Mouse (Mus musculus) hindbrain, embryonic 14.5 days (tissue): Measurements from ENCODE around the gene Mup7. TPM values are rescaled to one million over a fixed set of nuclear protein-coding genes. Genes with fewer than 3 reads are reported as not detected.
"Not testable (repeated sequence)": the region's sequence is repeated elsewhere in the genome, so short reads cannot be mapped to it uniquely, and the experiment has no call there.

Experiments used
- ATAC-seq: fragments of 200-750 bp; cut with Nextera tagmentation; 2 replicates; pipeline ENCODE4 v1.8.0; 2017; ENCODE audit warnings: moderate number of reproducible peaks, mild to moderate bottlenecking, moderate TSS enrichment, moderate library complexity; ENCODE audit not compliant: low FRiP score
- DNase-seq: peaks from one replicate; pipeline ENCODE4 v3.0.0-alpha.2; 2015; ENCODE audit warnings: low spot score
- H3K27ac ChIP-seq: fragments of 300-500 bp; sonication (generic); 2 replicates; pipeline ENCODE4 v1.5.1; 2014; ENCODE audit warnings: mild to moderate bottlenecking, moderate library complexity
- H3K27me3 ChIP-seq: fragments of 300-500 bp; sonication (generic); 2 replicates; pipeline ENCODE4 v1.6.1; 2014; ENCODE audit warnings: mild to moderate bottlenecking, low read length, mixed read lengths; ENCODE audit not compliant: control insufficient read depth, insufficient read depth
- H3K36me3 ChIP-seq: fragments of 300-500 bp; sonication (generic); replicated peaks from 2 replicates; pipeline ENCODE4 v1.6.1; 2014; ENCODE audit not compliant: control insufficient read depth, insufficient read depth
- H3K4me1 ChIP-seq: fragments of 300-500 bp; sonication (generic); replicated peaks from 2 replicates; pipeline ENCODE4 v1.6.1; 2014; ENCODE audit warnings: antibody characterized with exemption, low read length, mixed read lengths; ENCODE audit not compliant: control insufficient read depth, insufficient read depth
- H3K4me2 ChIP-seq: fragments of 300-500 bp; sonication (generic); replicated peaks from 2 replicates; pipeline ENCODE4 v1.6.1; 2014; ENCODE audit warnings: mild to moderate bottlenecking, moderate library complexity
- H3K4me3 ChIP-seq: fragments of 300-500 bp; sonication (generic); replicated peaks from 2 replicates; pipeline ENCODE4 v1.5.1; 2014; ENCODE audit warnings: mild to moderate bottlenecking, low read length
- H3K9ac ChIP-seq: fragments of 300-500 bp; sonication (generic); 2 replicates; pipeline ENCODE4 v1.6.1; 2014
- H3K9me3 ChIP-seq: fragments of 300-500 bp; sonication (generic); 2 replicates; pipeline ENCODE4 v1.6.1; 2016; ENCODE audit warnings: low read length; ENCODE audit not compliant: control insufficient read depth
- WGBS: fragments of 180-500 bp; shearing (Covaris S2); extraction: QIAGEN DNeasy Blood & Tissue Kit; methylation state at CpG from one replicate; pipeline ENCODE4 v1.1.7; 2014; 5-methylcytosine and 5-hydroxymethylcytosine counted together
- polyA plus RNA-seq: library from polyadenylated mRNA; unstranded; fragments of >200 nt; fragmentation: Nextera tagmentation; extraction: Ambion mirVana; gene quantifications from 2 replicates; pipeline ENCODE4 v1.2.1, GENCODE M21; 2014

Gene Mup7
- polyA plus RNA-seq, result not detected in 2 replicates

GRCm38 (mm10) chr4:60070375-60070774 is at the start of gene Mup7:
Mup7 (minus strand) TSS chr4:60070475.
- not testable (repeated sequence) for H3K9me3 ChIP-seq, H3K4me2 ChIP-seq, H3K4me1 ChIP-seq, H3K27ac ChIP-seq, H3K27me3 ChIP-seq, DNase-seq, H3K9ac ChIP-seq, H3K4me3 ChIP-seq, H3K36me3 ChIP-seq, ATAC-seq
- WGBS, result 86% methylated on average over 2 of the region's 2 CpGs

- ATAC-seq, H3K36me3 ChIP-seq, DNase-seq, H3K9ac ChIP-seq, H3K9me3 ChIP-seq, H3K27ac ChIP-seq, H3K27me3 ChIP-seq, H3K4me3 ChIP-seq, H3K4me1 ChIP-seq, H3K4me2 ChIP-seq: not testable (repeated sequence)
- 56% methylated on average over 3 of the region's 3 CpGs for WGBS
Observed at GRCm38 (mm10) chr4:60079865-60080264, 9.6 kb upstream of the Mup7 start.

- not testable (repeated sequence) for ATAC-seq, H3K27ac ChIP-seq, DNase-seq
Observed at GRCm38 (mm10) chr4:60029334-60030111, 40.8 kb downstream of the Mup7 start.

DNA sequence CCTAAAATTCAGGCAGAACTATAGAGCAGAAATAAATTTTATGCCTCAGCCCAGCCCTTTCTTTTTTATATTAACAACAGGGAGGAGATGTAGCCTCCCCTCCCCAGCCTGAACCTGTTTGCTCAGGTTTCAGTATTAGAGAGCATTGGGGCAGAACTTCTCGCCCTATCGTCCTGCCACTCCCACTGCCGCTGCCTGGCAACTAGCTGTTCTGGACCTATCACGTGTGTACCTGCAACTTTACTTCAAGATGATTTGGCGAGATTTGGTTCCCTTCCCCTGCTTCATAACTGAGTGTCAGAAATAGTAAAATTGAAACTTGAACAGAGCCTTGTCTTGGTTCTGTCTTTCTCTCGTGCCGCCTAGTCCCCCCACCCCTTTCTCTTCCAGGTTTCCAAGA is 50.1 kb downstream of the Mup7 start:
- not testable (repeated sequence) for DNase-seq, H3K4me1 ChIP-seq, ATAC-seq, H3K27ac ChIP-seq, H3K36me3 ChIP-seq, H3K27me3 ChIP-seq, H3K4me3 ChIP-seq, H3K9ac ChIP-seq, H3K4me2 ChIP-seq, H3K9me3 ChIP-seq
- WGBS, result 91% methylated on average over 7 of the region's 7 CpGs

More at GRCm38 (mm10) chr4:60029334-60030111, 40.8 kb downstream of the Mup7 start:
- H3K27me3 ChIP-seq, H3K4me1 ChIP-seq, H3K36me3 ChIP-seq, H3K4me3 ChIP-seq, H3K9me3 ChIP-seq, H3K9ac ChIP-seq, H3K4me2 ChIP-seq: not testable (repeated sequence)
- WGBS, result 72% methylated on average over 12 of the region's 13 CpGs

Other genes starting within 250 kb of the Mup7 start
- gene Slc46a2, start 155.4 kb downstream of the Mup7 start, polyA plus RNA-seq, result not detected in 2 replicates
- gene Mup4, start 109.8 kb downstream of the Mup7 start, polyA plus RNA-seq, result not detected in 2 replicates
- gene Mup6, start 106.2 kb downstream of the Mup7 start, polyA plus RNA-seq, result not detected in 2 replicates
- not detected in 2 replicates for gene Mup2, start 83.8 kb upstream of the Mup7 start, polyA plus RNA-seq
- gene Mup8, start 152.1 kb upstream of the Mup7 start, polyA plus RNA-seq, result not detected in 2 replicates